Mouse (Mus musculus) frontal cortex, postnatal 36 days (tissue): Measurements from ENCODE around the gene Anxa4.

Experiments
- DNase-seq, 2 experiments: peaks; one replicate each; pipeline ENCODE4 v3.0.0; 2022; ENCODE audit warnings: low spot score in 2 of 2

Gene Anxa4

GRCm38 (mm10) chr6:86752843-86753485 lies 40.4 kb downstream of the Anxa4 start:
- DNase-seq: no peak

GRCm38 (mm10) chr6:86750961-86751360 lies 42.4 kb downstream of the Anxa4 start:
- no peak for DNase-seq

GRCm38 (mm10) chr6:86749817-86750216 lies 43.6 kb downstream of the Anxa4 start:
- DNase-seq: no peak

GRCm38 (mm10) chr6:86747171-86747570 lies 46.2 kb downstream of the Anxa4 start:
- DNase-seq: peak; percentile 19 to 52

DNA sequence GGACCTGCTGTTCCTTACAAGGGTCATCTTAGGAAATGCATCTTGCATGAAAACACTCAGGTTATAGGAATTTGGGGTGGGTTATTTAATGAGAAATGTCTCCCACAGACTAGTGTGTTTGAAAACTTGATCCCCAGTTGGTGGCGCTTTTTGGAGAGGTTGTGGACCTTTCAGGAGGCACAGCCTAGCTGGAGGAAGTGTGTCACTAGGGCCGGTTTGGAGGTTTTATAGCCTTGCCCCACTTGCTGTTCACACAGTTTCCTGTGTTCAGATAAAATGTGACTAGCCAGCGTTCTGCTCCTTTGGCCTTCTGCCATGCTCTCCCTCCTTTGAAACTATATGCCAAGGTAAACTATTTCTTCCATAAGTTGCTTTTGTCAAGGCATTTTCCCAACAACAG lies 52.7 kb downstream of the Anxa4 start:
- no peak for DNase-seq

- no peak for DNase-seq
Observed at GRCm38 (mm10) chr6:86736830-86737229, 56.6 kb downstream of the Anxa4 start.

- DNase-seq: no peak
Observed at GRCm38 (mm10) chr6:86736313-86736712, 57.1 kb downstream of the Anxa4 start.

DNA sequence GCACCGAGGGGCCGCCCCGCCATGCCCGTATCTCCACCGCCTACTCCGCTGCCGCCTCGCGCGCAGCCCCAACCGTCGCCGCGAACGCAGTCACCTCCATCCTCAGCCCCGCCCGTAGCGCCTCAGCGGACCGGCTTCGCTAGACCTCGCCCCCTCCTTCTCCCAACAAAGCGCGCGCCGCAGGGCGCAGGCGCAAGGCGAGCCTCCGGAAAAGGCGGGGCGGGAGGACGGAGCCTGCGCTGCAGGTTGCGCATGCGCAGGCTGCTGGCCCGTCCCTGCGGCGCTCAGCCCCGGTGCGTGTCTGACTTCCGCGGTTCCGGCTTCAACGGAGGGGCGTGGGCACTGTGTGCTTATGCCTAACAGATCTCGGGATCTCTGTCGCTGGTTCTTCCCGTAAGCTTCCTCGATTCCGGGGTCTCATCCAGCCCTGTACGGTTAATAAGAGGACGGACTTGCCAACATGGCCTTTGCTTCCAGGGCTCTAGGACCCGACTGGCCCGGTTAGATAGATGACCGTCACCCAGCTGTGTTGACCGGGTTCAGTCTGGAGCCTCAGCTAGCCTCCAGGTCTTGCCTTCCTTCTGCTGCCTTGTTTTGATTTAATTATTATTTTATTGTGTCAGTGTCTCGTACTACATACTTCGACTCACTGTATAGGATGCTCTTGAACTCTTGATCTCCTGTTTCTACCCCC lies 60.1 kb downstream of the Anxa4 start, which contains the start of gene Gmcl1:
TSS of gene Gmcl1 (minus strand) at position 201 of the 694 bp plus-strand sequence.
- DNase-seq: peak; percentile 91

DNA sequence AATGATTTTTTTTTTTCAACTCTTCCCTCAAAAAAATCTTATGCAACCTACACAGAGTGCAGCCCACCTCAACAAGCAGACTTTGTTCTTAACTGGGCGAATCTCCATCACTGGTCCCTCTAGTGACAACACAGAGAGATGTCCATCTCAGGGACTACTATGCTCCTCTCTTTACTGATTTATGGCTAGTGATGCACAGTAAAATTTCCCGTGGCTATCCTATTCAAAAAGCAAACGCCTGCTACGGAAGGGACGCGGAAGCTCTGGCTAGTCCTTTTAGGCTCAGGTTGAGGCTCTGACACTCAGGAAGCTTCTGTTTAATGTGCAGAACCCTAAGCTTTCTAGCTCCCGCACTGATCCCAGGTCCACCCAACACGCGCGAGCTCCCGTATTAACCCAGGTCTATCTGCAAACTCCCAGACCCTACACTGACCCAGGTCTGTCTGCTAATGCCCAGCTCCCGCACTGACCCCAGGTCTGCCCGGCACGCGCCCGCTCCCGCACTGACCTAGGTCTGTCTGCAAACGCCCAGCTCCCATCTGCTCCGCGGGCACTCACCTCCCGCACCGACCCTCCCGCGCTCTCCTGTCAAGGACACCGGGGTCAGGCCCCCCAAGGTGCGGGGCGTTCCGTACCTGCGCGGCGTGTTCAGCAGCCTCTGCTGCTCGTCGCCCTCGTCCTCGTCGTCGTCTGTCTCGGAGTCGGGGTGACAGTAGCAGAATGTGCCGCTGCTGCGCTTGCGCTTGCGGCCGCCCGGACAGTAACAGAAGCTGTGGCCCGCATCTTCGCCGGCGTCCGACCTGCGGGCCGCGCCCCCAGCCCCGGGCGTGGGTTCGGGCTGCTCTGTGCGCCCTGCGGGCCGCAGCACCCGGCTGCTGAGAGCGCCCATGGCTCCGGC lies 60.9 kb downstream of the Anxa4 start:
- peak; percentile 38 to 63 for DNase-seq

DNA sequence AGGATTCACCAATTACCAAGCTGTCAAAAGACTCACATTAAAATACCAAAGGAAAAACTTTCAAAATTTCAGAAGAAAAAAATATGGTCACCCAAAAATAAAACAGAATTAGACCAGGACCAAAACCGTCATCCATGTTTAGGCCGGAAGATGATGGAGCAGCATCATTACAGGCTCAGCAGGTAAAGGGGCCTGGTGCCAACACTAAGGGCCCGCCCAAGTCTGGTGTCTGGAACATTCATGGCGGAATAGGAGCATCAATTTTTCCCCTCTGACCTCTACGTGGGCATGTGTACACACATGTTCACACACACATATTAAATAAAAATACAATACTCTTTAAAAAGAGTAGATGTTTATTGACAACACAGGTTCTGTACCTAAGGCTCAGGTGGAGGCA lies 64.7 kb downstream of the Anxa4 start:
- no peak for DNase-seq

GRCm38 (mm10) chr6:86721977-86722376 lies 71.4 kb downstream of the Anxa4 start:
- DNase-seq: peak in 1 of 2 experiments; percentile 17

GRCm38 (mm10) chr6:86708072-86708774 lies 85.2 kb downstream of the Anxa4 start:
- no peak for DNase-seq

GRCm38 (mm10) chr6:86702577-86702976 lies 90.8 kb downstream of the Anxa4 start:
- no peak for DNase-seq

- no peak for DNase-seq
Observed at GRCm38 (mm10) chr6:86697903-86698302, 95.5 kb downstream of the Anxa4 start.

DNA sequence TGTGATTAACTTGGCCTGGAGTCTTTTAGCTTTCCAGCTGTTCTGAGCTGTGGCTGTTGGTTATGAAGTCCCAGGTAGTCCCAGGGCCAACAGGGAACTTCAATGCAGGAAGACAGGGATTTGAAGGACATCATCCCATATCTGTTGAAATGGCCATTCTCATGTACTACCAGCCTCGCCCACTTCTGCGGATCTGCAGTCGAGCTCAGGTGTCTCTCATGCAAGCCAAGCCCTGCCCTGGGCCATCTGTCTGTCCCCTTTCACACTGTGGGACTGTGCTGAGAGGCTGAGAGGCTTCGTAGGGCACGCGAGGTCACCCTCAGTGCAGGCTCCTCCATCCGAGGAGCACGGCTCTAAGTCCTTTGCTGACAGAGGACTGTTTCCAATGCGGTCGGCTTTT lies 97.2 kb downstream of the Anxa4 start:
- no peak for DNase-seq

- peak; percentile 45 to 58 for DNase-seq
Observed at GRCm38 (mm10) chr6:86694465-86694864, 98.9 kb downstream of the Anxa4 start.

- no peak for DNase-seq
Observed at GRCm38 (mm10) chr6:86689671-86690070, 103.7 kb downstream of the Anxa4 start.

GRCm38 (mm10) chr6:86686971-86687370 lies 106.4 kb downstream of the Anxa4 start:
- no peak for DNase-seq
